Mouse (Mus musculus): ENCODE results near the gene Ndufa3. TPM values are rescaled to one million over a fixed set of nuclear protein-coding genes. Genes with fewer than 3 reads are reported as not detected.

Gene Ndufa3
- polyA plus RNA-seq, 1 experiment from 2014 or later: 642 TPM

GRCm38 (mm10) chr7:3629030-3629429 is 11.9 kb downstream of the Ndufa3 start:
- Histone ChIP-seq H3K4me2 (replicated peaks) (peak overlapping the region; percentile 80), H3K9me3 (ENCODE audit: control insufficient read depth, low read length) (no peaks in the 10 kb centered on the region), H3K27me3 (ENCODE audit: control insufficient read depth, insufficient read depth, low read length) (no peaks in the 10 kb centered on the region), H3K4me3 (replicated peaks; ENCODE audit: low read length) (peak overlapping the region; percentile 54), H3K4me1 (replicated peaks; ENCODE audit: control insufficient read depth, insufficient read depth, low read length) (peaks cover 18% of the 10 kb centered on the region), H3K36me3 (replicated peaks; ENCODE audit: control insufficient read depth, insufficient read depth) (peaks cover 40% of the 10 kb centered on the region), H3K9ac (peak overlapping the region; percentile 66), H3K27ac (peak overlapping the region; percentile 70)
- DNase-seq (ENCODE audit: low spot score): no peak
- peak; percentile 29; the same call in 1 of the 2 replicates for ATAC-seq (ENCODE audit: low FRiP score)
- WGBS: 39% methylated on average over 4 of the region's 4 CpGs

- Histone ChIP-seq H3K9me3 (ENCODE audit: control insufficient read depth, low read length) (no peaks in the 10 kb centered on the region), H3K4me1 (replicated peaks; ENCODE audit: control insufficient read depth, insufficient read depth, low read length) (peaks cover 18% of the 10 kb centered on the region), H3K4me3 (replicated peaks; ENCODE audit: low read length) (peak within 1 kb of the TSS; percentile 54), H3K27me3 (ENCODE audit: control insufficient read depth, insufficient read depth, low read length) (no peaks in the 10 kb centered on the region), H3K4me2 (replicated peaks) (peak within 1 kb of the TSS; percentile 80), H3K36me3 (replicated peaks; ENCODE audit: control insufficient read depth, insufficient read depth) (peaks cover 36% of the 10 kb centered on the region), H3K27ac (peak within 1 kb of the TSS; percentile 70), H3K9ac (peak within 1 kb of the TSS; percentile 66)
- ATAC-seq (ENCODE audit: low FRiP score) (peak; percentile 90), DNase-seq (ENCODE audit: low spot score) (peak; percentile 98)
- WGBS: 1% methylated on average over 47 of the region's 47 CpGs
Observed at GRCm38 (mm10) chr7:3629543-3630477, 12.6 kb downstream of the Ndufa3 start, which contains the start of the genes Tfpt and Prpf31. Gene Tfpt (minus strand): TSS chr7:3629929. Gene Prpf31 (plus strand): TSS chr7:3629985.

- H3K36me3 ChIP-seq (replicated peaks; ENCODE audit: control insufficient read depth, insufficient read depth): peaks cover 36% of the 10 kb centered on the region
- no peaks in the 10 kb centered on the region for H3K9me3 ChIP-seq (ENCODE audit: control insufficient read depth, low read length)
- peak overlapping the region; percentile 66 for H3K9ac ChIP-seq
- peak overlapping the region; percentile 80 for H3K4me2 ChIP-seq (replicated peaks)
- no peak overlapping the region; the same call in 1 of the 2 replicates for H3K27ac ChIP-seq
- no peaks in the 10 kb centered on the region for H3K27me3 ChIP-seq (ENCODE audit: control insufficient read depth, insufficient read depth, low read length)
- H3K4me1 ChIP-seq (replicated peaks; ENCODE audit: control insufficient read depth, insufficient read depth, low read length): peaks cover 18% of the 10 kb centered on the region
- DNase-seq (ENCODE audit: low spot score) (no peak), ATAC-seq (ENCODE audit: low FRiP score) (no peak)
- 69% methylated on average over 3 of the region's 3 CpGs for WGBS
- peak overlapping the region; percentile 54 for H3K4me3 ChIP-seq (replicated peaks; ENCODE audit: low read length)
Observed at GRCm38 (mm10) chr7:3630478-3630815, 13.3 kb downstream of the Ndufa3 start.

GRCm38 (mm10) chr7:3643412-3643811 is 26.2 kb downstream of the Ndufa3 start:
- 77% methylated on average over 5 of the region's 5 CpGs for WGBS
- no peaks in the 10 kb centered on the region for H3K27me3 ChIP-seq (ENCODE audit: control insufficient read depth, insufficient read depth, low read length)
- peaks cover 29% of the 10 kb centered on the region for H3K4me1 ChIP-seq (replicated peaks; ENCODE audit: control insufficient read depth, insufficient read depth, low read length)
- no peak overlapping the region for H3K27ac ChIP-seq
- H3K9ac ChIP-seq: 0 out of 2 replicates have a peak overlapping the region, but pooled peaks have one; percentile 9
- no peak overlapping the region for H3K4me2 ChIP-seq (replicated peaks)
- H3K9me3 ChIP-seq (ENCODE audit: control insufficient read depth, low read length): no peaks in the 10 kb centered on the region
- DNase-seq (ENCODE audit: low spot score) (no peak), ATAC-seq (ENCODE audit: low FRiP score) (no peak)
- H3K4me3 ChIP-seq (replicated peaks; ENCODE audit: low read length): no peak overlapping the region
- peaks cover 34% of the 10 kb centered on the region for H3K36me3 ChIP-seq (replicated peaks; ENCODE audit: control insufficient read depth, insufficient read depth)

- no peaks in the 10 kb centered on the region for H3K9me3 ChIP-seq (ENCODE audit: control insufficient read depth, low read length)
- H3K4me1 ChIP-seq (replicated peaks; ENCODE audit: control insufficient read depth, insufficient read depth, low read length): peaks cover 33% of the 10 kb centered on the region
- H3K9ac ChIP-seq: 0 out of 2 replicates have a peak overlapping the region, but pooled peaks have one; percentile 9
- no peaks in the 10 kb centered on the region for H3K27me3 ChIP-seq (ENCODE audit: control insufficient read depth, insufficient read depth, low read length)
- H3K4me3 ChIP-seq (replicated peaks; ENCODE audit: low read length): peak overlapping the region; percentile 85
- no peak for DNase-seq (ENCODE audit: low spot score)
- ATAC-seq (ENCODE audit: low FRiP score): no peak
- H3K36me3 ChIP-seq (replicated peaks; ENCODE audit: control insufficient read depth, insufficient read depth): peaks cover 30% of the 10 kb centered on the region
- 29% methylated on average over 9 of the region's 9 CpGs for WGBS
- H3K4me2 ChIP-seq (replicated peaks): peak overlapping the region; percentile 52
- H3K27ac ChIP-seq: no peak overlapping the region
Observed at GRCm38 (mm10) chr7:3643843-3644242, 26.7 kb downstream of the Ndufa3 start.

- H3K4me3 ChIP-seq (replicated peaks; ENCODE audit: low read length): peak overlapping the region; percentile 85
- H3K36me3 ChIP-seq (replicated peaks; ENCODE audit: control insufficient read depth, insufficient read depth): peaks cover 26% of the 10 kb centered on the region
- no peaks in the 10 kb centered on the region for H3K9me3 ChIP-seq (ENCODE audit: control insufficient read depth, low read length)
- peak overlapping the region; percentile 52 for H3K4me2 ChIP-seq (replicated peaks)
- DNase-seq (ENCODE audit: low spot score) (no peak), ATAC-seq (ENCODE audit: low FRiP score) (no peak)
- 0 out of 2 replicates have a peak overlapping the region, but pooled peaks have one; percentile 9 for H3K9ac ChIP-seq
- WGBS: under 1% methylated on average over 11 of the region's 11 CpGs
- H3K4me1 ChIP-seq (replicated peaks; ENCODE audit: control insufficient read depth, insufficient read depth, low read length): peaks cover 35% of the 10 kb centered on the region
- H3K27me3 ChIP-seq (ENCODE audit: control insufficient read depth, insufficient read depth, low read length): no peaks in the 10 kb centered on the region
- H3K27ac ChIP-seq: no peak overlapping the region
Observed at GRCm38 (mm10) chr7:3644348-3644671, 27.1 kb downstream of the Ndufa3 start.

GRCm38 (mm10) chr7:3644672-3645487 is 27.7 kb downstream of the Ndufa3 start, which contains the start of gene Cnot3:
Gene Cnot3 (plus strand): TSS chr7:3645268.
- H3K9me3 ChIP-seq (ENCODE audit: control insufficient read depth, low read length): no peaks in the 10 kb centered on the region
- peaks cover 35% of the 10 kb centered on the region for H3K4me1 ChIP-seq (replicated peaks; ENCODE audit: control insufficient read depth, insufficient read depth, low read length)
- H3K9ac ChIP-seq: peak within 1 kb of the TSS; percentile 93
- peaks cover 20% of the 10 kb centered on the region for H3K36me3 ChIP-seq (replicated peaks; ENCODE audit: control insufficient read depth, insufficient read depth)
- H3K4me2 ChIP-seq (replicated peaks): peak within 1 kb of the TSS; percentile 75
- H3K4me3 ChIP-seq (replicated peaks; ENCODE audit: low read length): peak within 1 kb of the TSS; percentile 85
- under 1% methylated on average over 51 of the region's 58 CpGs for WGBS
- ATAC-seq (ENCODE audit: low FRiP score) (peak; percentile 98), DNase-seq (ENCODE audit: low spot score) (peak; percentile 97)
- H3K27me3 ChIP-seq (ENCODE audit: control insufficient read depth, insufficient read depth, low read length): no peaks in the 10 kb centered on the region
- H3K27ac ChIP-seq: peak within 1 kb of the TSS; percentile 93

GRCm38 (mm10) chr7:3645488-3646025 is 28.4 kb downstream of the Ndufa3 start:
- peak overlapping the region; percentile 93 for H3K27ac ChIP-seq
- under 1% methylated on average over 31 of the region's 58 CpGs for WGBS
- peak overlapping the region; percentile 93 for H3K9ac ChIP-seq
- H3K4me1 ChIP-seq (replicated peaks; ENCODE audit: control insufficient read depth, insufficient read depth, low read length): peaks cover 35% of the 10 kb centered on the region
- peak overlapping the region; percentile 85 for H3K4me3 ChIP-seq (replicated peaks; ENCODE audit: low read length)
- H3K36me3 ChIP-seq (replicated peaks; ENCODE audit: control insufficient read depth, insufficient read depth): peaks cover 19% of the 10 kb centered on the region
- H3K4me2 ChIP-seq (replicated peaks): peak overlapping the region; percentile 75
- peak; percentile 5; the same call in 1 of the 2 replicates for ATAC-seq (ENCODE audit: low FRiP score)
- DNase-seq (ENCODE audit: low spot score): peak; percentile 28
- no peaks in the 10 kb centered on the region for H3K9me3 ChIP-seq (ENCODE audit: control insufficient read depth, low read length)
- no peaks in the 10 kb centered on the region for H3K27me3 ChIP-seq (ENCODE audit: control insufficient read depth, insufficient read depth, low read length)
